ENCODE assay signal across 8 mouse cellular contexts in the genomic region with DNA sequence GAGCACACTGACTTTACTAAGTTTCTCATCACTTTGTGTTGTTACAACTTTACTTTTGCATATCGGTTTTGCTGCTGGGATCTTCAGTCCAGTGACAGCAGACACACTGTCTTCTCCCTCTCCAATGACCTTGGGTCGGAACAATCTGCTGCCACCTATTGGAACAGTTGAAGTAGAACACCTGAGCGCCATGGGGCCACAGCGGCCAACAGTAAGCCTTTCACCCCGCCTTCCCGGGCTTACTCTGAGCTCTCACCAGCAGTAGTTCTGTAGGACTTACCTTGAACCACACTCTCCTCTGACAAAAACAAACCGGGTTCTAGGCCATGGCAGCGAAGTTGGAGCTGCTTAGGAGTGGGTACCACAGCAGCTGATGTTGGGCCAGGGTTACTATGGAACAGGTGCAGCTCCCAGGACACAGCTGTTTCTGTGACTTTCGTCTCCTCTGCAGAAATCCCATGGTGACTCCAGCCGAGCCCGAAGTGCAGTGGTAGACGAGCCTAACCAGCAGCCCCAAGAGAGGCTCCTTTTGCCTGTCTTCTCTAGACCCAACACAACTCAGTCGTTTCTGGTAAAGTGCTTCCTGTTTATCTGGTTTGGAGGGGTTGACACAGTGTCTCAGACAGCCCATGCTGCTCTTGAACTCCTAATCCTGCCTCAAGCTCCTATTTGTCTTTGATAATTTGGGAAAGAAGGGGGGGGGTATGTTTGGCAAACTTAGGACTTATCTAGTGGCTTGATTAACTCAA. TPM values are rescaled to one million over a fixed set of nuclear protein-coding genes. Genes with fewer than 3 reads are reported as not detected.
DNase-seq lines count a peak whose midpoint lies in the region; TF ChIP-seq lines count a peak whose summit lies in the region.

No protein-coding gene starts in this region.

- no peaks in the 10 kb centered on the region for H3K4me1 ChIP-seq in kidney, adult 2 months (ENCODE audit: control insufficient read depth, insufficient read depth, low read length)

- WGBS in kidney, adult 2 months, result 34% methylated on average over 13 of the region's 13 CpGs

- no peaks in the 10 kb centered on the region for H3K27me3 ChIP-seq in kidney, adult 2 months (replicated peaks; ENCODE audit: control insufficient read depth, insufficient read depth, low read length)

- H3K36me3 ChIP-seq in kidney, adult 2 months (ENCODE audit: control insufficient read depth, insufficient read depth, low read length), result no peaks in the 10 kb centered on the region; the same call in 1 of the 2 replicates

- no peak overlapping the region for H3K27ac ChIP-seq in layer of hippocampus, adult 2 months
- 0 out of 2 replicates have a peak overlapping the region, but pooled peaks have one; percentile 8 for H3K27ac ChIP-seq in kidney, adult 2 months (ENCODE audit: insufficient read depth, low read depth, low read length)

- no peak overlapping the region for H3K4me3 ChIP-seq in layer of hippocampus, adult 2 months
- H3K4me3 ChIP-seq in kidney, adult 2 months (ENCODE audit: insufficient read depth, low read depth, low read length), result no peak overlapping the region

- no peak for TF ChIP-seq POLR2A in kidney, adult 2 months (IDR thresholded peaks at IDR 0.05; ENCODE audit: low read depth, low read length)

- DNase-seq in layer of hippocampus, adult 2 months (ENCODE audit: low spot score in 2 of 2), result no peak
- DNase-seq in layer of hippocampus, postnatal 25 days (ENCODE audit: extremely low spot score in 1 of 2, low spot score in 1 of 2), result no peak
- peak; percentile 63 to 64 for DNase-seq in adrenal gland, postnatal 36 days
- peak; percentile 43 for DNase-seq in forelimb bud, embryonic 11.5 days (ENCODE audit: low read depth, low spot score)
- peak; percentile 78 for DNase-seq in kidney, adult 2 months
- DNase-seq in lung, postnatal 10 days, result peak; percentile 69
- DNase-seq in spleen, postnatal 4 days (ENCODE audit: low spot score in 2 of 2), result peak; percentile 72 to 81
- no peak for DNase-seq in right cerebral cortex, adult 18-20 months

- peak; percentile 71 for TF ChIP-seq CTCF in layer of hippocampus, adult 2 months (conservative IDR thresholded peaks at IDR 0.05)
- TF ChIP-seq CTCF in kidney, adult 2 months (conservative IDR thresholded peaks at IDR 0.05; ENCODE audit: insufficient read depth, insufficient read length, low read depth, low read length), result peak; percentile 82

RNA-seq across cellular contexts. Expression of a gene that starts 10.2 kb away (rescaled TPM):
- 10 to 100 TPM; 23.8 to 29.6 TPM for total RNA-seq in layer of hippocampus, adult 2 months (2021)
- total RNA-seq in layer of hippocampus, postnatal 25 days (2021), result 10 to 100 TPM; 25.2 to 27.4 TPM
- total RNA-seq in adrenal gland, postnatal 36 days (2021), result 10 to 100 TPM; 30.8 to 39.5 TPM
- polyA plus RNA-seq in kidney, adult 2 months (2012; rRNA removed), result 13.6 and 16.9 TPM in 2 replicates

RNA-seq across cellular contexts. Expression of a gene that starts 14.9 kb away (rescaled TPM):
- total RNA-seq in layer of hippocampus, adult 2 months (2021), result 10 to 100 TPM; 35.0 to 35.2 TPM
- 10 to 100 TPM; 34.0 to 36.4 TPM for total RNA-seq in layer of hippocampus, postnatal 25 days (2021)
- total RNA-seq in adrenal gland, postnatal 36 days (2021), result 10 to 100 TPM; 70.9 to 73.6 TPM
- 59.5 and 63.7 TPM in 2 replicates for polyA plus RNA-seq in kidney, adult 2 months (2012; rRNA removed)

RNA-seq across cellular contexts. Expression of a gene that starts 30.5 kb away (rescaled TPM):
- 10 to 100 TPM; 46.6 to 52.8 TPM for total RNA-seq in layer of hippocampus, adult 2 months (2021)
- 10 to 100 TPM; 42.4 to 51.7 TPM for total RNA-seq in layer of hippocampus, postnatal 25 days (2021)
- total RNA-seq in adrenal gland, postnatal 36 days (2021), result 10 to 100 TPM; 32.4 to 33.8 TPM
- polyA plus RNA-seq in kidney, adult 2 months (2012; rRNA removed), result 38.4 and 39.3 TPM in 2 replicates

RNA-seq across cellular contexts. Expression of a gene that starts 30.6 kb away (rescaled TPM):
- total RNA-seq in layer of hippocampus, adult 2 months (2021), result 10 to 100 TPM; 31.7 to 37.2 TPM
- 10 to 100 TPM; 31.1 to 34.4 TPM for total RNA-seq in layer of hippocampus, postnatal 25 days (2021)
- 10 to 100 TPM; 40.9 to 42.2 TPM for total RNA-seq in adrenal gland, postnatal 36 days (2021)
- 21.4 and 22.7 TPM in 2 replicates for polyA plus RNA-seq in kidney, adult 2 months (2012; rRNA removed)

Comparison
In these comparisons a context has a peak if more than half of its experiments do, and no peak if none do; other contexts are left out.
1. DNase-seq: peak in adrenal gland, postnatal 36 days (2 of 2), forelimb bud, embryonic 11.5 days (single experiment), kidney, adult 2 months (single experiment), lung, postnatal 10 days (single experiment) and spleen, postnatal 4 days (2 of 2); none in layer of hippocampus, adult 2 months (0 of 2), layer of hippocampus, postnatal 25 days (0 of 2) and right cerebral cortex, adult 18-20 months (single experiment).